Mouse (Mus musculus): ENCODE measurements around the gene Tmsb15b2.

GRCm38 (mm10) chrX:136992191-136992965 is 17.1 kb upstream of the Tmsb15b2 start:
- no peak for TF ChIP-seq EP300 (IDR thresholded peaks at IDR 0.05; ENCODE audit: low read depth in 1 of 2, low read length in 2 of 2)
- no peak for TF ChIP-seq ZC3H11A (IDR thresholded peaks at IDR 0.05; ENCODE audit: low read depth, low read length)
- TF ChIP-seq POLR2AphosphoS2 (IDR thresholded peaks at IDR 0.05; ENCODE audit: low read length): no peak
- TF ChIP-seq TBP (IDR thresholded peaks at IDR 0.05; ENCODE audit: low read depth, low read length): no peak
- TF ChIP-seq SIN3A (IDR thresholded peaks at IDR 0.05; ENCODE audit: low read length): no peak
- no peak for TF ChIP-seq BHLHE40 (IDR thresholded peaks at IDR 0.05; ENCODE audit: borderline replicate concordance, low read depth, low read length)
- TF ChIP-seq RAD21 (IDR thresholded peaks at IDR 0.05; ENCODE audit: low read depth, low read length): no peak
- TF ChIP-seq SMC3 (IDR thresholded peaks at IDR 0.05; ENCODE audit: low read depth, low read length): no peak
- TF ChIP-seq CHD2 (IDR thresholded peaks at IDR 0.05; ENCODE audit: low read length): no peak
- TF ChIP-seq CTCF (IDR thresholded peaks at IDR 0.05 in 2 of 3, conservative IDR thresholded peaks at IDR 0.05 in 1 of 3; ENCODE audit: control insufficient read depth in 1 of 3, insufficient read depth in 1 of 3, low read depth in 2 of 3, low read length in 3 of 3, poor library complexity in 1 of 3, severe bottlenecking in 1 of 3): no peak
- TF ChIP-seq MYC (IDR thresholded peaks at IDR 0.05; ENCODE audit: low read depth, low read length): no peak
- TF ChIP-seq POLR2A (IDR thresholded peaks at IDR 0.05; ENCODE audit: control insufficient read depth in 1 of 2, insufficient read depth in 1 of 2, low read depth in 1 of 2, low read length in 2 of 2, poor library complexity in 1 of 2): no peak
